Mouse (Mus musculus) forebrain, postnatal 0 days (tissue): ENCODE measurements around the gene Igfbp4. TPM values are rescaled to one million over a fixed set of nuclear protein-coding genes. Genes with fewer than 3 reads are reported as not detected.
A peak's percentile ranks its signal among the peaks of the same experiment; 100 is the strongest.

Experiments
- ATAC-seq: fragments of 200-750 bp; cut with Nextera tagmentation; 2 replicates; pipeline ENCODE4 v1.8.0; 2017; ENCODE audit warnings: mild to moderate bottlenecking, moderate library complexity
- DNase-seq: peaks from one replicate; pipeline ENCODE4 v3.0.0-alpha.2; 2015
- H3K27ac ChIP-seq: fragments of 300-500 bp; sonication (generic); 2 replicates; pipeline ENCODE4 v1.5.1; 2014; ENCODE audit warnings: low read depth, mild to moderate bottlenecking, antibody characterized with exemption, low read length, moderate library complexity, mixed read lengths
- H3K27me3 ChIP-seq: fragments of 300-500 bp; sonication (generic); 2 replicates; pipeline ENCODE4 v1.6.1; 2014; ENCODE audit warnings: mild to moderate bottlenecking, low read length, mixed read lengths; ENCODE audit not compliant: insufficient read depth
- H3K36me3 ChIP-seq: fragments of 300-500 bp; sonication (generic); 2 replicates; pipeline ENCODE4 v1.6.1; 2014; ENCODE audit warnings: mild to moderate bottlenecking, moderate library complexity; ENCODE audit not compliant: insufficient read depth
- H3K4me1 ChIP-seq: fragments of 300-500 bp; sonication (generic); 2 replicates; pipeline ENCODE4 v1.6.1; 2014; ENCODE audit warnings: antibody characterized with exemption; ENCODE audit not compliant: insufficient read depth
- H3K4me2 ChIP-seq: fragments of 300-500 bp; sonication (generic); 2 replicates; pipeline ENCODE4 v1.6.1; 2014; ENCODE audit warnings: low read depth, mild to moderate bottlenecking, moderate library complexity
- H3K4me3 ChIP-seq: fragments of 300-500 bp; sonication (generic); 2 replicates; pipeline ENCODE4 v1.5.1; 2014; ENCODE audit warnings: low read depth, low read length, mixed read lengths
- H3K9ac ChIP-seq: fragments of 300-500 bp; sonication (generic); 2 replicates; pipeline ENCODE4 v1.6.1; 2014; ENCODE audit warnings: mild to moderate bottlenecking
- H3K9me3 ChIP-seq: fragments of 300-500 bp; sonication (generic); 2 replicates; pipeline ENCODE4 v1.6.1; 2016; ENCODE audit warnings: low read length
- CTCF ChIP-seq: sonication (generic); IDR thresholded peaks from 2 replicates; pipeline ENCODE4 v1.5.1; 2016; ENCODE audit warnings: antibody characterized with exemption, control low read depth, low read depth
- WGBS: fragments of 180-500 bp; shearing (Covaris S2); extraction: QIAGEN DNeasy Blood & Tissue Kit; methylation state at CpG from one replicate; pipeline ENCODE4 v1.1.7; 2014; 5-methylcytosine and 5-hydroxymethylcytosine counted together
- polyA plus RNA-seq: library from polyadenylated mRNA; unstranded; fragments of >200 nt; fragmentation: Nextera tagmentation; extraction: Ambion mirVana; gene quantifications from 2 replicates; pipeline ENCODE4 v1.2.1, GENCODE M21; 2015
- total RNA-seq: library from RNA; depleted of rRNA; stranded (reverse); fragments of >200 nt; gene quantifications from 2 replicates; pipeline ENCODE4 v1.2.3, GENCODE M21; 2014; rRNA removed

Igfbp4 gene
- total RNA-seq (99.0 and 102 TPM in 2 replicates), polyA plus RNA-seq (128 and 142 TPM in 2 replicates)

DNA sequence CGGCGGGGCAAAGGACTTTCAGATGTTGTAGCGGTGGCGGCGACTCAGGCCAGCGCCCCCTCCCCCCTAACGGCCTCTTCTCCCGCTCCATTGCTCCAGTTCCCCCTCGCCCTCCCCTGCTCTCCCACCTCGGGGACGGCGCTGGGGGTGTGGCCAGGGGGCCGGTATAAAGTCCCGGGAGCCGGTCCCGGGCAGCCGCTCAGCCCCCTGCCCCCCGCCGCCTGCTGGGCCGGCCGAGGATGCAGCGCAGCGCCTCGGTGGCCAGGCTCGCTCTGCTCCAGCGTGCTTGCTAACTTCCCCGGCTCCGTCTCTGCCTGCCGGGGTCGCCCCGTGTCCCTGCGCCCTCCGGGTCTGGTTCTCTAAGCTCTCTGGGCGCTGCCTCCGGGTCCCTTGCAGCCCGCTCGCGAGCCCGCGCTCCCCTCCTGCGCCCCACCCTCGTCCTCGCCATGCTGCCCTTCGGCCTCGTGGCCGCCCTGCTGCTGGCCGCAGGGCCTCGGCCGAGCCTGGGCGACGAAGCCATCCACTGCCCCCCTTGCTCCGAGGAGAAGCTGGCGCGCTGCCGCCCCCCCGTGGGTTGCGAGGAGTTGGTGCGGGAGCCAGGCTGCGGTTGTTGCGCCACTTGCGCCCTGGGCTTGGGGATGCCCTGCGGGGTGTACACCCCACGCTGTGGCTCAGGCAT is at the start of gene Igfbp4:
Gene Igfbp4, plus strand, starts transcription at position 194 of the 679 bp plus-strand sequence.
- Histone ChIP-seq H3K36me3 (no peaks in the 10 kb centered on the region), H3K27me3 (no peaks in the 10 kb centered on the region), H3K9me3 (no peaks in the 10 kb centered on the region), H3K9ac (peak within 1 kb of the TSS; percentile 71), H3K4me1 (no peaks in the 10 kb centered on the region), H3K4me2 (peak within 1 kb of the TSS; percentile 100), H3K4me3 (peak within 1 kb of the TSS; percentile 65), H3K27ac (peak within 1 kb of the TSS; percentile 80)
- DNase-seq (peak; percentile 76), ATAC-seq (peak; percentile 55)
- whole genome bisulfite sequencing, result under 1% methylated on average over 58 of the region's 63 CpGs
- TF ChIP-seq CTCF, result peak; percentile 37

DNA sequence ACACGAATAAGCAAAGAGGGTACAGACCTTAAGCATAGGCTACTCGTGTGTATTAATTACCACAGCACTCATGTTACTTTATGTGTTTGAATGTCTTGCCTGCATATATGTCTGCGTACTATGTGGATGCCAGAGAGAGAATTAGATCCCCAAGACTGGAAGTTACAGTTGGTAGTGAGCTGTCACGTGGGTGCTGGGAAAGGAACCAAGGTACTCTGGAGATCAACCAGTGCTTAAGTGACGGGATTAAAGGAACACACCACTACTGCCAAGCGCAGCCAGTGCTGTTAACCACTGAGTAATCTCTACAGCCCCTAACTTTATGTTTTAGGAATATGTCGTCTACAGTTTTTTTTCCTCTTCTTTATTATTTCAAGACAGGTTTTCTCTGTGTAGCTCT is 45.1 kb upstream of the Igfbp4 start:
- Histone ChIP-seq H3K4me1 (no peaks in the 10 kb centered on the region), H3K4me2 (no peak overlapping the region), H3K9me3 (no peaks in the 10 kb centered on the region), H3K4me3 (no peak overlapping the region), H3K27me3 (no peaks in the 10 kb centered on the region), H3K27ac (no peak overlapping the region), H3K9ac (no peak overlapping the region), H3K36me3 (no peaks in the 10 kb centered on the region)
- 90% methylated on average over 7 of the region's 7 CpGs for WGBS
- no peak for TF ChIP-seq CTCF
- ATAC-seq (no peak), DNase-seq (no peak)

DNA sequence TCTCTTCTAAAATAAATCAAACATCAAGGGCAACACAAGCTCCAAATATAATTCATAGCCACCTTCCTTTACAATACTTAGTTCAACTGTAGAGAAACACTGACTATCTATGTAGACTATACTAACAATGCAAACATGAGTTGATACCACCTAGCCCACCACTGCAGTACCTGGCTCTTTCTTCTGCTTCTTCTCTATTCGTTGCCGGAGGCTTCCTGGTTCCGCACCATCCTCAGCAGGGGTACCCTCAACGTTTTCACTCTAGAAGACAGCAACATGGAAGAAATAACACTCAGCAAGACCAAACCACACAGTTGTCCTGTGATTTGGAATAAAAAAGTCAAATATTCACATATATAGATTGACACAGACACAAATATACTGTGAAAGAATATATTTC is 43.4 kb upstream of the Igfbp4 start:
- Histone ChIP-seq H3K36me3 (no peaks in the 10 kb centered on the region), H3K9ac (no peak overlapping the region), H3K9me3 (no peaks in the 10 kb centered on the region), H3K27me3 (no peaks in the 10 kb centered on the region), H3K4me2 (no peak overlapping the region), H3K27ac (no peak overlapping the region), H3K4me1 (no peaks in the 10 kb centered on the region), H3K4me3 (no peak overlapping the region)
- no peak for DNase-seq
- ATAC-seq, result no peak
- 92% methylated on average over 4 of the region's 4 CpGs for WGBS
- TF ChIP-seq CTCF, result no peak

DNA sequence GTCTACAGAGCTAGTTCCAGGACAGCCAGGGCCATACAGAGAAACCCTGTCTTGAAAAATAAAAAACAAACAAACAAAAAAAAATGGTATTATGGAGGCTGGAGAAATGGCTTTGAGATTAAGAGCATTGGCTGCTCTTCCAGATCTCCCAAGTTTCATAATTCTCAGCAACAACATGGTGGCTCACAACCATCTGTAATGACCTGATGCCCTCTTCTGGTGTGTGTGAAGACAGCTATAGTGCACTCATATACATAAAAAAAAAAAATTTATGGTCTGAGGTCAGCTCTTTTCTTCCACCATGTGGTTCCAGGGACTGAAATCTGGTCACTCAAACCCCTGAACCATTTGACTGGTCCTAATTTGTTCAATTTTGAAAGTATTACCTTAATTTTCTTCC is 42.3 kb upstream of the Igfbp4 start:
- H3K27ac ChIP-seq, result no peak overlapping the region
- H3K9ac ChIP-seq, result no peak overlapping the region
- DNase-seq, result no peak
- no peak overlapping the region for H3K4me3 ChIP-seq
- TF ChIP-seq CTCF, result peak; percentile 21; the same call in 1 of the 2 replicates
- no peaks in the 10 kb centered on the region for H3K27me3 ChIP-seq
- H3K4me1 ChIP-seq, result no peaks in the 10 kb centered on the region
- ATAC-seq, result no peak
- no peaks in the 10 kb centered on the region for H3K36me3 ChIP-seq
- no peaks in the 10 kb centered on the region for H3K9me3 ChIP-seq
- H3K4me2 ChIP-seq, result no peak overlapping the region

DNA sequence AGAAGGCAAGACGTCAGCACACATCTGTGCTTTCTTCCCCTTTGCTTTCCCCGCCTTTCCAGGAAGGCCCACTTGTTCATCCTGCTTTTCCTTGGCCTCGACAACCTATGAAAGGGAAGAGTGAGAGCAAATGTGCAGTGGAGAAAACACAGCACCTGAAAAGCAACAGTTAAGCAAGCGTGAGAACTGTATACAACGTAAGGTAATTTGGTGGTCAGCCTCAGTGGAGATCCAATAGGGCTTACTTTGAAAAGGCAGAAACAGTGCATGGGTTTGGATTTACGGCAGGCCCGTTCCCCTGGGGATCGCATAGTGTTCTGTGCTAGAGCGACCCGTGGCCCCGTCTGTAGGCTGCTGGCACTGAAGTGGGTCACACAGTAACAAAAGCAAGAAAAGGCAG is 41.8 kb upstream of the Igfbp4 start:
- ATAC-seq (no peak), DNase-seq (no peak)
- Histone ChIP-seq H3K27ac (no peak overlapping the region), H3K4me2 (no peak overlapping the region), H3K4me3 (no peak overlapping the region), H3K36me3 (no peaks in the 10 kb centered on the region), H3K9ac (no peak overlapping the region), H3K4me1 (no peaks in the 10 kb centered on the region), H3K27me3 (no peaks in the 10 kb centered on the region), H3K9me3 (no peaks in the 10 kb centered on the region)
- WGBS, result 94% methylated on average over 11 of the region's 11 CpGs
- TF ChIP-seq CTCF, result no peak

DNA sequence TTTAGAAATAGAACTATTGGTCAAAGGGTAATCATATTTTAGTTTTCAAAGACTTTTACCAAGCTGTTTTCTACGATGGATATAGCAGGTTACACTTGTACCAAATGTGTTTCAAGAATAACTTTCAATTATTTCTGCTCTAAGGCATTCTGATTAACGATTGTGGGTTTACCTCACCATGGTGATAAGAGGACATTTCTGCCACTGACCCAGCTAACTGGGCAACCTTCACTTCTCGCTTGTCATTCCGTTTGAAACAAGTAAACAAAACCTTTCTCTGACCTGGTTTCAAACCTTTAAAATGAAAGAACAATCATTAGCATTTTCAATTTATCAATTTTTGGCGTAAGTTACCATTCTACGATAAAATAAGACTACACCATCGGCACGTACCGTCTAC is 34.3 kb upstream of the Igfbp4 start:
- no peaks in the 10 kb centered on the region for H3K9me3 ChIP-seq
- no peak overlapping the region for H3K9ac ChIP-seq
- H3K27me3 ChIP-seq, result no peaks in the 10 kb centered on the region
- no peak overlapping the region for H3K4me2 ChIP-seq
- no peak overlapping the region for H3K27ac ChIP-seq
- TF ChIP-seq CTCF, result no peak
- H3K4me1 ChIP-seq, result no peaks in the 10 kb centered on the region
- 91% methylated on average over 9 of the region's 9 CpGs for WGBS
- no peaks in the 10 kb centered on the region for H3K36me3 ChIP-seq
- DNase-seq (no peak), ATAC-seq (no peak)
- H3K4me3 ChIP-seq, result no peak overlapping the region

DNA sequence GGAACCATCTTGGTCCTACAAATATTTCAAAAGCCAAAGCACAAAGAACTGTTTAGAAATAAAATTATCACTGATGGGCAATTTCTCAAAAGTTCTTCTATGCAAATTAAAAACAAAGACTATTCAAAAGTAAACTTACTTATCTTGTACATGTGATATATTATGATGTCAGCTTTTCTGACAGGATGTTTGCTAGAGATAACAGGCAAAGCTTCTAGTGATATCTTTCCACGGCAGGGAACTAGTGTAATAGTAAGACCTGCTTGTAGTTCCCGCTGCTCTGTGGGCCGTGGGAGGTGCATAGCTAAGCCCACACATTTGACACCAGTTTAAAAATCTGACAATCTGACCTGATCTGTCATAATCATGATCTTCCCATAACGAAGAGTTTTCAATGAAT is 30.9 kb upstream of the Igfbp4 start:
- H3K4me3 ChIP-seq, result no peak overlapping the region
- ATAC-seq, result no peak
- H3K4me2 ChIP-seq, result no peak overlapping the region
- H3K9me3 ChIP-seq, result no peaks in the 10 kb centered on the region
- H3K27me3 ChIP-seq, result no peaks in the 10 kb centered on the region
- no peak for TF ChIP-seq CTCF
- H3K36me3 ChIP-seq, result no peaks in the 10 kb centered on the region
- no peak overlapping the region for H3K27ac ChIP-seq
- 93% methylated on average over 4 of the region's 4 CpGs for WGBS
- H3K4me1 ChIP-seq, result no peaks in the 10 kb centered on the region
- H3K9ac ChIP-seq, result no peak overlapping the region
- no peak for DNase-seq
